Mouse (Mus musculus): ENCODE results near the gene Atn1. TPM values are rescaled to one million over a fixed set of nuclear protein-coding genes. Genes with fewer than 3 reads are reported as not detected.

Gene Atn1
- polyA plus RNA-seq, 1 experiment from 2014 or later = 17.1 TPM

- no peaks in the 10 kb centered on the region for H3K9me3 ChIP-seq
- no peak for ATAC-seq (ENCODE audit: insufficient number of reproducible peaks, insufficient read depth, low FRiP score, low TSS enrichment, low read depth)
- H3K36me3 ChIP-seq = peaks cover 80% of the 10 kb centered on the region
- 88% methylated on average over 5 of the region's 5 CpGs for WGBS
- no peak overlapping the region for H3K9ac ChIP-seq (replicated peaks)
- H3K4me2 ChIP-seq = no peak overlapping the region
- H3K4me1 ChIP-seq (replicated peaks) = peaks cover 16% of the 10 kb centered on the region
- no peaks in the 10 kb centered on the region for H3K27me3 ChIP-seq
- no peak overlapping the region for H3K4me3 ChIP-seq (replicated peaks)
- no peak overlapping the region for H3K27ac ChIP-seq
Observed at GRCm38 (mm10) chr6:124706061-124706627, 50.2 kb downstream of the Atn1 start.

GRCm38 (mm10) chr6:124704417-124704816 is 51.9 kb downstream of the Atn1 start:
- Histone ChIP-seq H3K4me3 (replicated peaks) (no peak overlapping the region), H3K9ac (replicated peaks) (no peak overlapping the region), H3K27ac (no peak overlapping the region), H3K4me1 (replicated peaks) (peaks cover under 1% of the 10 kb centered on the region; the same call in 1 of the 2 replicates), H3K36me3 (peaks cover 97% of the 10 kb centered on the region), H3K4me2 (no peak overlapping the region), H3K9me3 (no peaks in the 10 kb centered on the region), H3K27me3 (no peaks in the 10 kb centered on the region)
- 93% methylated on average over 2 of the region's 2 CpGs for WGBS
- ATAC-seq (ENCODE audit: insufficient number of reproducible peaks, insufficient read depth, low FRiP score, low TSS enrichment, low read depth) = no peak

- Histone ChIP-seq H3K4me2 (no peak overlapping the region), H3K27ac (no peak overlapping the region), H3K4me3 (replicated peaks) (no peak overlapping the region), H3K4me1 (replicated peaks) (no peaks in the 10 kb centered on the region), H3K9me3 (no peaks in the 10 kb centered on the region), H3K9ac (replicated peaks) (no peak overlapping the region), H3K27me3 (no peaks in the 10 kb centered on the region), H3K36me3 (peaks cover 97% of the 10 kb centered on the region)
- ATAC-seq (ENCODE audit: insufficient number of reproducible peaks, insufficient read depth, low FRiP score, low TSS enrichment, low read depth) = no peak
- WGBS = 86% methylated on average over 7 of the region's 7 CpGs
Observed at GRCm38 (mm10) chr6:124703789-124704188, 52.5 kb downstream of the Atn1 start.

- peak; percentile 27; the same call in 1 of the 2 replicates for ATAC-seq (ENCODE audit: insufficient number of reproducible peaks, insufficient read depth, low FRiP score, low TSS enrichment, low read depth)
- peaks cover 88% of the 10 kb centered on the region for H3K36me3 ChIP-seq
- no peak overlapping the region for H3K9ac ChIP-seq (replicated peaks)
- H3K4me1 ChIP-seq (replicated peaks) = no peaks in the 10 kb centered on the region
- 44% methylated on average over 3 of the region's 3 CpGs for whole genome bisulfite sequencing
- no peaks in the 10 kb centered on the region for H3K9me3 ChIP-seq
- H3K4me3 ChIP-seq (replicated peaks) = no peak overlapping the region
- H3K27me3 ChIP-seq = no peaks in the 10 kb centered on the region
- H3K4me2 ChIP-seq = no peak overlapping the region
- H3K27ac ChIP-seq = no peak overlapping the region
Observed at GRCm38 (mm10) chr6:124702784-124703103, 53.6 kb downstream of the Atn1 start.

GRCm38 (mm10) chr6:124702102-124702783 is 54.1 kb downstream of the Atn1 start:
- H3K36me3 ChIP-seq = peaks cover 83% of the 10 kb centered on the region
- H3K27ac ChIP-seq = no peak overlapping the region
- no peak overlapping the region for H3K4me2 ChIP-seq
- no peaks in the 10 kb centered on the region for H3K9me3 ChIP-seq
- 94% methylated on average over 17 of the region's 17 CpGs for WGBS
- H3K27me3 ChIP-seq = no peaks in the 10 kb centered on the region
- H3K4me1 ChIP-seq (replicated peaks) = no peaks in the 10 kb centered on the region
- H3K9ac ChIP-seq (replicated peaks) = no peak overlapping the region
- 0 out of 2 replicates have a peak, but pooled peaks have one; percentile 27 for ATAC-seq (ENCODE audit: insufficient number of reproducible peaks, insufficient read depth, low FRiP score, low TSS enrichment, low read depth)
- H3K4me3 ChIP-seq (replicated peaks) = no peak overlapping the region

GRCm38 (mm10) chr6:124701338-124701737 is 55.0 kb downstream of the Atn1 start:
- H3K4me2 ChIP-seq = no peak overlapping the region
- no peaks in the 10 kb centered on the region for H3K9me3 ChIP-seq
- no peaks in the 10 kb centered on the region for H3K27me3 ChIP-seq
- H3K4me1 ChIP-seq (replicated peaks) = no peaks in the 10 kb centered on the region
- no peak for ATAC-seq (ENCODE audit: insufficient number of reproducible peaks, insufficient read depth, low FRiP score, low TSS enrichment, low read depth)
- H3K36me3 ChIP-seq = peaks cover 77% of the 10 kb centered on the region
- WGBS = 80% methylated on average over 8 of the region's 8 CpGs
- H3K4me3 ChIP-seq (replicated peaks) = no peak overlapping the region
- no peak overlapping the region for H3K27ac ChIP-seq
- H3K9ac ChIP-seq (replicated peaks) = no peak overlapping the region

GRCm38 (mm10) chr6:124699962-124700610 is 56.2 kb downstream of the Atn1 start:
- Histone ChIP-seq H3K27me3 (no peaks in the 10 kb centered on the region), H3K4me2 (no peak overlapping the region), H3K36me3 (peaks cover 71% of the 10 kb centered on the region), H3K4me1 (replicated peaks) (no peaks in the 10 kb centered on the region), H3K9me3 (no peaks in the 10 kb centered on the region), H3K27ac (no peak overlapping the region), H3K4me3 (replicated peaks) (no peak overlapping the region), H3K9ac (replicated peaks) (no peak overlapping the region)
- no peak for ATAC-seq (ENCODE audit: insufficient number of reproducible peaks, insufficient read depth, low FRiP score, low TSS enrichment, low read depth)
- WGBS = 87% methylated on average over 11 of the region's 11 CpGs

- no peaks in the 10 kb centered on the region for H3K9me3 ChIP-seq
- ATAC-seq (ENCODE audit: insufficient number of reproducible peaks, insufficient read depth, low FRiP score, low TSS enrichment, low read depth) = no peak
- WGBS = 86% methylated on average over 4 of the region's 4 CpGs
- H3K27me3 ChIP-seq = no peaks in the 10 kb centered on the region
- H3K4me1 ChIP-seq (replicated peaks) = peaks cover 2% of the 10 kb centered on the region; the same call in 1 of the 2 replicates
- no peak overlapping the region for H3K9ac ChIP-seq (replicated peaks)
- no peak overlapping the region for H3K27ac ChIP-seq
- H3K36me3 ChIP-seq = peaks cover 64% of the 10 kb centered on the region
- H3K4me3 ChIP-seq (replicated peaks) = no peak overlapping the region
- H3K4me2 ChIP-seq = no peak overlapping the region
Observed at GRCm38 (mm10) chr6:124699366-124699765, 57.0 kb downstream of the Atn1 start.

GRCm38 (mm10) chr6:124698751-124699150 is 57.6 kb downstream of the Atn1 start:
- Histone ChIP-seq H3K4me3 (replicated peaks) (no peak overlapping the region), H3K36me3 (peaks cover 58% of the 10 kb centered on the region), H3K27me3 (no peaks in the 10 kb centered on the region), H3K4me2 (no peak overlapping the region), H3K9ac (replicated peaks) (no peak overlapping the region), H3K4me1 (replicated peaks) (peaks cover 6% of the 10 kb centered on the region; the same call in 1 of the 2 replicates), H3K9me3 (no peaks in the 10 kb centered on the region), H3K27ac (no peak overlapping the region)
- 85% methylated on average over 6 of the region's 6 CpGs for WGBS
- no peak for ATAC-seq (ENCODE audit: insufficient number of reproducible peaks, insufficient read depth, low FRiP score, low TSS enrichment, low read depth)

- no peak overlapping the region for H3K4me2 ChIP-seq
- no peaks in the 10 kb centered on the region for H3K27me3 ChIP-seq
- peaks cover 37% of the 10 kb centered on the region for H3K36me3 ChIP-seq
- no peaks in the 10 kb centered on the region for H3K9me3 ChIP-seq
- no peak for ATAC-seq (ENCODE audit: insufficient number of reproducible peaks, insufficient read depth, low FRiP score, low TSS enrichment, low read depth)
- H3K27ac ChIP-seq = no peak overlapping the region
- WGBS = 93% methylated on average over 7 of the region's 7 CpGs
- H3K4me1 ChIP-seq (replicated peaks) = peaks cover 14% of the 10 kb centered on the region; the same call in 1 of the 2 replicates
- H3K4me3 ChIP-seq (replicated peaks) = no peak overlapping the region
- no peak overlapping the region for H3K9ac ChIP-seq (replicated peaks)
Observed at GRCm38 (mm10) chr6:124696441-124697150, 59.7 kb downstream of the Atn1 start.
